Mouse (Mus musculus) myocyte (in vitro differentiated cells): ENCODE results near the gene Socs5. TPM values are rescaled to one million over a fixed set of nuclear protein-coding genes. Genes with fewer than 3 reads are reported as not detected.

ENCODE experiments used
- H3K27me3 ChIP-seq: one replicate; pipeline ENCODE4 v1.6.1; 2011; ENCODE audit not compliant: control insufficient read depth, insufficient read depth, insufficient read length
- H3K36me3 ChIP-seq: one replicate; pipeline ENCODE4 v1.6.1; 2011; ENCODE audit not compliant: control insufficient read depth, insufficient read depth
- H3K4me2 ChIP-seq: one replicate; pipeline ENCODE4 v1.6.1; 2011; ENCODE audit warnings: low read depth, control low read depth
- H3K4me3 ChIP-seq: one replicate; pipeline ENCODE4 v1.5.1; 2011; ENCODE audit warnings: mild to moderate bottlenecking, control low read depth, moderate library complexity
- H3K79me2 ChIP-seq: one replicate; pipeline ENCODE4 v1.6.1; 2011; ENCODE audit not compliant: control insufficient read depth, insufficient read depth
- H3ac ChIP-seq: one replicate; pipeline ENCODE4 v1.6.1; 2011; ENCODE audit not compliant: control insufficient read depth, insufficient read length
- CEBPB ChIP-seq: IDR thresholded peaks from 2 replicates; pipeline ENCODE4 v1.6.1; 2011; ENCODE audit warnings: mild to moderate bottlenecking, moderate library complexity; ENCODE audit not compliant: poor library complexity, insufficient read depth, severe bottlenecking
- E2F4 ChIP-seq: IDR thresholded peaks from one replicate; pipeline ENCODE4 v1.6.1; 2011; ENCODE audit warnings: mild to moderate bottlenecking, control low read depth, moderate library complexity; ENCODE audit not compliant: insufficient read depth
- MAX ChIP-seq: IDR thresholded peaks from one replicate; pipeline ENCODE4 v1.6.1; 2011; ENCODE audit warnings: low read depth, mild to moderate bottlenecking, control low read depth
- MYOD1 ChIP-seq, 3 experiments: IDR thresholded peaks; one replicate each; pipeline ENCODE4 v1.6.1; 2011; ENCODE audit warnings: control low read depth in 2 of 3, low read depth in 2 of 3, mild to moderate bottlenecking in 2 of 3, moderate library complexity in 1 of 3; ENCODE audit not compliant: insufficient read length in 2 of 3, control insufficient read depth in 1 of 3
- MYOG ChIP-seq, 3 experiments: IDR thresholded peaks; one replicate each; pipeline ENCODE4 v1.6.1; 2011; ENCODE audit warnings: control low read depth in 2 of 3, low read depth in 2 of 3, mild to moderate bottlenecking in 2 of 3; ENCODE audit not compliant: insufficient read length in 2 of 3, control insufficient read depth in 1 of 3, insufficient read depth in 1 of 3
- POLR2A ChIP-seq: IDR thresholded peaks from one replicate; pipeline ENCODE4 v1.6.1; 2011; ENCODE audit warnings: low read depth, mild to moderate bottlenecking, control low read depth, moderate library complexity; ENCODE audit not compliant: insufficient read length
- POLR2AphosphoS2 ChIP-seq: IDR thresholded peaks from one replicate; pipeline ENCODE4 v1.6.1; 2011; ENCODE audit warnings: low read depth, control low read depth; ENCODE audit not compliant: insufficient read length
- REST ChIP-seq: IDR thresholded peaks from one replicate; pipeline ENCODE4 v1.6.1; 2011; ENCODE audit warnings: mild to moderate bottlenecking, control low read depth, moderate library complexity; ENCODE audit not compliant: insufficient read depth, insufficient read length
- SRF ChIP-seq: IDR thresholded peaks from one replicate; pipeline ENCODE4 v1.6.1; 2011; ENCODE audit warnings: low read depth; ENCODE audit not compliant: control insufficient read depth, insufficient read length
- TCF12 ChIP-seq: IDR thresholded peaks from one replicate; pipeline ENCODE4 v1.6.1; 2011; ENCODE audit warnings: mild to moderate bottlenecking, control low read depth; ENCODE audit not compliant: poor library complexity, insufficient read depth, severe bottlenecking
- TCF3 ChIP-seq: IDR thresholded peaks from one replicate; pipeline ENCODE4 v1.6.1; 2011; ENCODE audit warnings: low read depth, control low read depth; ENCODE audit not compliant: insufficient read length
- USF1 ChIP-seq: IDR thresholded peaks from one replicate; pipeline ENCODE4 v1.6.1; 2011; ENCODE audit warnings: low read depth, mild to moderate bottlenecking, control low read depth, moderate library complexity
- polyA plus RNA-seq: library from polyadenylated mRNA; unstranded; fragments of >200 nt; fragmentation: generic; extraction: Trizol; gene quantifications from one replicate; pipeline ENCODE4 v1.2.1, GENCODE M21; 2012; ENCODE audit warnings: missing spikeins

Socs5 gene
- polyA plus RNA-seq, 1 experiment = 14.0 TPM

GRCm38 (mm10) chr17:87146415-87147021 is 39.0 kb downstream of the Socs5 start:
- Histone ChIP-seq H3ac (no peak overlapping the region), H3K4me2 (no peak overlapping the region), H3K4me3 (no peak overlapping the region), H3K36me3 (no peaks in the 10 kb centered on the region), H3K27me3 (no peaks in the 10 kb centered on the region), H3K79me2 (no peaks in the 10 kb centered on the region)
- TF ChIP-seq E2F4 = no peak
- no peak for TF ChIP-seq MYOD1 (IDR thresholded peaks at IDR 0.05; ENCODE audit: control insufficient read depth in 1 of 3, insufficient read length in 2 of 3, low read depth in 2 of 3)
- TF ChIP-seq USF1 = no peak
- TF ChIP-seq REST = no peak
- TF ChIP-seq CEBPB = no peak
- no peak for TF ChIP-seq POLR2A
- no peak for TF ChIP-seq TCF3
- TF ChIP-seq MAX = no peak
- no peak for TF ChIP-seq TCF12
- TF ChIP-seq SRF = no peak
- no peak for TF ChIP-seq MYOG (IDR thresholded peaks at IDR 0.05; ENCODE audit: control insufficient read depth in 1 of 3, insufficient read depth in 1 of 3, insufficient read length in 2 of 3, low read depth in 2 of 3)
- TF ChIP-seq POLR2AphosphoS2 = no peak

DNA sequence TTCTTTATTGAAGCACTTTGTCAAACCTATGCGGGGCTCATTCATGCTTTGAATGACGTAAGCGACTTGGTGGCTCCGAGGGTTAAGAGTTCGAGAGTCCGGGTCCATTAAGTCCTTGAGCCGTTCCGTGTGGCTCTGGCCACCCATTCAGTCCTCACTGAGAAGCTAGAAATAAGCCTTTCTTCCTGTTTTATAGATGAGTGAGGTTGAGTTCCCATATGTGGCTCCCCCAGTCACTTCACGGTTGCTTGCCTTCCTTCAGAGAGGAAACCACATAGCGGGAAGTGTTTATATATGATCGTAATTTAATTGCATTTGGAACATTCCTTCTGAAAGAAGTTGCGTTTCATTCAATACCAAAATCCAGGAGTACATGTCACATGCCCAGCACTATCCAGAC is 42.3 kb downstream of the Socs5 start:
- Histone ChIP-seq H3K27me3 (no peaks in the 10 kb centered on the region), H3K4me2 (no peak overlapping the region), H3K79me2 (no peaks in the 10 kb centered on the region), H3K4me3 (no peak overlapping the region), H3ac (no peak overlapping the region), H3K36me3 (no peaks in the 10 kb centered on the region)
- TF ChIP-seq TCF12 (no peak), REST (no peak), CEBPB (no peak), USF1 (no peak)

- TF ChIP-seq MYOG (IDR thresholded peaks at IDR 0.05; ENCODE audit: control insufficient read depth in 1 of 3, insufficient read depth in 1 of 3, insufficient read length in 2 of 3, low read depth in 2 of 3) = no peak
- no peak for TF ChIP-seq MYOD1 (IDR thresholded peaks at IDR 0.05; ENCODE audit: control insufficient read depth in 1 of 3, insufficient read length in 2 of 3, low read depth in 2 of 3)
- no peak for TF ChIP-seq POLR2A
- TF ChIP-seq REST = no peak
- no peak for TF ChIP-seq E2F4
- no peak for TF ChIP-seq USF1
- TF ChIP-seq CEBPB = no peak
- no peak for TF ChIP-seq MAX
- TF ChIP-seq SRF = no peak
- no peak for TF ChIP-seq TCF12
- no peak for TF ChIP-seq TCF3
- TF ChIP-seq POLR2AphosphoS2 = no peak
- no peak overlapping the region for H3K4me3 ChIP-seq
- H3K27me3 ChIP-seq = no peaks in the 10 kb centered on the region
- no peaks in the 10 kb centered on the region for H3K36me3 ChIP-seq
- H3ac ChIP-seq = no peak overlapping the region
- no peak overlapping the region for H3K4me2 ChIP-seq
- H3K79me2 ChIP-seq = no peaks in the 10 kb centered on the region
These were observed 45.5 kb downstream of the Socs5 start for GRCm38 (mm10) chr17:87152984-87153383.

GRCm38 (mm10) chr17:87155664-87156063 is 48.2 kb downstream of the Socs5 start:
- Histone ChIP-seq H3ac (no peak overlapping the region), H3K4me3 (no peak overlapping the region), H3K4me2 (no peak overlapping the region), H3K27me3 (no peaks in the 10 kb centered on the region), H3K79me2 (no peaks in the 10 kb centered on the region), H3K36me3 (no peaks in the 10 kb centered on the region)
- TF ChIP-seq SRF (no peak), POLR2AphosphoS2 (no peak), MAX (no peak), POLR2A (no peak), MYOD1 (IDR thresholded peaks at IDR 0.05; ENCODE audit: control insufficient read depth in 1 of 3, insufficient read length in 2 of 3, low read depth in 2 of 3) (no peak), CEBPB (no peak), MYOG (IDR thresholded peaks at IDR 0.05; ENCODE audit: control insufficient read depth in 1 of 3, insufficient read depth in 1 of 3, insufficient read length in 2 of 3, low read depth in 2 of 3) (no peak)

GRCm38 (mm10) chr17:87157739-87158138 is 50.3 kb downstream of the Socs5 start:
- Histone ChIP-seq H3K4me3 (no peak overlapping the region), H3K79me2 (no peaks in the 10 kb centered on the region), H3K27me3 (no peaks in the 10 kb centered on the region), H3ac (no peak overlapping the region), H3K4me2 (no peak overlapping the region), H3K36me3 (no peaks in the 10 kb centered on the region)
- TF ChIP-seq TCF12 (no peak), MYOD1 (IDR thresholded peaks at IDR 0.05; ENCODE audit: control insufficient read depth in 1 of 3, insufficient read length in 2 of 3, low read depth in 2 of 3) (no peak), TCF3 (no peak), USF1 (no peak)
